14 mouse cellular contexts compared by ENCODE assay signal in genomic region chr4:97866463-97866862, GRCm38 (mm10).
DNase-seq lines count a peak whose midpoint lies in the region; ATAC-seq and TF ChIP-seq lines count a peak whose summit lies in the region.
"Had no signal": no experiment of that assay in that cellular context is flagged by ENCODE, and none has a peak within 500 bp of the region (broad histone marks: within the 10 kb centered on the region; RNA-seq: fewer than 3 reads in every experiment).

No protein-coding gene starts in this region.

- H3K4me1 ChIP-seq in lung, postnatal 0 days (ENCODE audit: insufficient read depth, low read depth, low read length) = peaks cover 23% of the 10 kb centered on the region; the same call in 1 of the 2 replicates
- H3K4me1 ChIP-seq in heart, postnatal 0 days (ENCODE audit: control insufficient read depth, insufficient read depth) = peaks cover 31% of the 10 kb centered on the region

- TF ChIP-seq EP300 in lung, postnatal 0 days (IDR thresholded peaks at IDR 0.05) = no peak
- no peak for TF ChIP-seq EP300 in heart, postnatal 0 days (IDR thresholded peaks at IDR 0.05; ENCODE audit: low read depth)

- no peak for ATAC-seq in lung, postnatal 0 days
- no peak for ATAC-seq in heart, postnatal 0 days (ENCODE audit: insufficient read depth, low read depth)
- ATAC-seq: activated CD4-positive, CD25-positive, alpha-beta regulatory T cell, adult 4 months; inflammation-experienced regulatory T-cells, adult 6 months; midbrain, embryonic 15.5 days had no signal

- no peaks in the 10 kb centered on the region for H3K27me3 ChIP-seq in lung, postnatal 0 days (replicated peaks; ENCODE audit: insufficient read depth, low read length)
- H3K27me3 ChIP-seq in heart, postnatal 0 days (ENCODE audit: control insufficient read depth, insufficient read depth, low read length) = no peaks in the 10 kb centered on the region
- H3K27me3 ChIP-seq: midbrain, embryonic 15.5 days; neural tube, embryonic 12.5 days had no signal

- H3K4me2 ChIP-seq in lung, postnatal 0 days (replicated peaks; ENCODE audit: low read depth, low read length) = no peak overlapping the region
- H3K4me2 ChIP-seq in heart, postnatal 0 days (ENCODE audit: low read depth, low read length) = 0 out of 2 replicates have a peak overlapping the region, but pooled peaks have one; percentile 13
- H3K4me2 ChIP-seq: midbrain, embryonic 15.5 days; neural tube, embryonic 12.5 days had no signal

- no peak overlapping the region for H3K9ac ChIP-seq in lung, postnatal 0 days (replicated peaks; ENCODE audit: low read depth)
- H3K9ac ChIP-seq in heart, postnatal 0 days (replicated peaks; ENCODE audit: low read depth, low read length) = no peak overlapping the region
- H3K9ac ChIP-seq: midbrain, embryonic 15.5 days; neural tube, embryonic 12.5 days had no signal

- peak; percentile 51 for DNase-seq in gastrocnemius, postnatal 25 days
- no peak for DNase-seq in gastrocnemius, postnatal 4 days (ENCODE audit: low spot score in 2 of 2)
- DNase-seq in lung, postnatal 0 days (ENCODE audit: low spot score) = peak; percentile 19
- no peak for DNase-seq in lung, postnatal 14 days
- DNase-seq in heart, postnatal 0 days (ENCODE audit: low spot score) = peak; percentile 55
- DNase-seq in testis, postnatal 14 days (ENCODE audit: low spot score) = peak; percentile 33
- DNase-seq in T-cell, adult 2 months (ENCODE audit: low spot score) = no peak
- DNase-seq: cerebellum, adult 8-10 months; layer of hippocampus, postnatal 36 days had no signal

- no peaks in the 10 kb centered on the region for H3K9me3 ChIP-seq in lung, postnatal 0 days (ENCODE audit: low read length)
- no peaks in the 10 kb centered on the region for H3K9me3 ChIP-seq in heart, postnatal 0 days (replicated peaks; ENCODE audit: control insufficient read depth, low read length)
- H3K9me3 ChIP-seq: midbrain, embryonic 15.5 days; neural tube, embryonic 12.5 days had no signal

- H3K36me3 ChIP-seq in lung, postnatal 0 days (ENCODE audit: insufficient read depth, low read length) = no peaks in the 10 kb centered on the region
- no peaks in the 10 kb centered on the region for H3K36me3 ChIP-seq in heart, postnatal 0 days (replicated peaks; ENCODE audit: control insufficient read depth, insufficient read depth, low read length)
- H3K36me3 ChIP-seq: midbrain, embryonic 15.5 days; neural tube, embryonic 12.5 days had no signal

- 63% methylated on average over 5 of the region's 5 CpGs for WGBS in lung, postnatal 0 days
- WGBS in heart, postnatal 0 days = 32% methylated on average over 5 of the region's 5 CpGs

- no peak for TF ChIP-seq CTCF in lung, postnatal 0 days (IDR thresholded peaks at IDR 0.05)
- TF ChIP-seq CTCF in heart, postnatal 0 days (IDR thresholded peaks at IDR 0.05; ENCODE audit: low read depth) = no peak

- no peak overlapping the region for H3K4me3 ChIP-seq in lung, postnatal 0 days (ENCODE audit: low read depth, low read length)
- H3K4me3 ChIP-seq in heart, postnatal 0 days (ENCODE audit: low read depth, low read length) = no peak overlapping the region
- H3K4me3 ChIP-seq: midbrain, embryonic 15.5 days; neural tube, embryonic 12.5 days had no signal

- no peak overlapping the region for H3K27ac ChIP-seq in lung, postnatal 0 days (ENCODE audit: low read length)
- peak overlapping the region; percentile 55 for H3K27ac ChIP-seq in heart, postnatal 0 days (ENCODE audit: low read depth)
- H3K27ac ChIP-seq: macrophage; midbrain, embryonic 15.5 days; neural tube, embryonic 12.5 days had no signal

Comparison
In these comparisons a context has a peak if more than half of its experiments do, and no peak if none do; other contexts are left out.
1. DNase-seq: peak in gastrocnemius, postnatal 25 days (single experiment), lung, postnatal 0 days (single experiment), heart, postnatal 0 days (single experiment) and testis, postnatal 14 days (single experiment); none in gastrocnemius, postnatal 4 days (0 of 2), lung, postnatal 14 days (single experiment) and T-cell, adult 2 months (single experiment).